Mouse (Mus musculus): ENCODE measurements around the gene Gm20662. TPM values are rescaled to one million over a fixed set of nuclear protein-coding genes. Genes with fewer than 3 reads are reported as not detected.

Gm20662 gene
- total RNA-seq, 2 experiments from 2014 or later, result 1.6 to 3.8 TPM

- no peak for DNase-seq
Observed at GRCm38 (mm10) chr9:108093586-108093985, 97.4 kb downstream of the Gm20662 start.

GRCm38 (mm10) chr9:108094184-108094941, 98.2 kb downstream of the Gm20662 start, which contains the start of gene Apeh:
Apeh (minus strand) TSS chr9:108094606.
- DNase-seq, result peak; percentile 84 to 86

Small RNAs within 50 kb of the gene (microRNA-seq; reads per million reads assigned to microRNA genes)
- 0 reads per million in 2 experiments for gene Mir7088

Other genes starting within 250 kb of the Gm20662 start
- 100 to 1,000 TPM; 143 to 166 TPM for gene Rbm5, start 225.4 kb upstream of the Gm20662 start, total RNA-seq (2021)
- 10 to 100 TPM; 58.4 to 72.0 TPM for gene Rbm6, start 123.1 kb upstream of the Gm20662 start, total RNA-seq (2021)
- gene Mon1a, start 108.2 kb upstream of the Gm20662 start, total RNA-seq (2021), result 10 to 100 TPM; 23.0 to 25.5 TPM
- 1 to 10 TPM; 1.6 to 1.7 TPM for gene Mst1r, start 89.5 kb upstream of the Gm20662 start, total RNA-seq (2021)
- not detected for gene Actl11, start 67.9 kb upstream of the Gm20662 start, total RNA-seq (2021)
- gene Camkv, start 60.7 kb upstream of the Gm20662 start, total RNA-seq (2021), result 100 to 1,000 TPM; 510 to 566 TPM
- 10 to 100 TPM; 28.2 to 29.2 TPM for gene Traip, start 46.2 kb upstream of the Gm20662 start, total RNA-seq (2021)
- gene Uba7, start 20.8 kb upstream of the Gm20662 start, total RNA-seq (2021), result 1 to 10 TPM; 4.6 to 5.2 TPM
- 1 to 10 TPM; 1.2 to 2.3 TPM for gene Gm20661, start 13.3 kb upstream of the Gm20662 start, total RNA-seq (2021)
- gene Inka1, start 10.5 kb upstream of the Gm20662 start, total RNA-seq (2021), result 10 to 100 TPM; 10.3 to 10.6 TPM
- 1 to 10 TPM; 3.7 to 5.5 TPM for gene Cdhr4, start 3.9 kb upstream of the Gm20662 start, total RNA-seq (2021)
- 100 to 1,000 TPM; 223 to 238 TPM for gene Ip6k1, start 6.2 kb downstream of the Gm20662 start, total RNA-seq (2021)
- gene Gmppb, start 52.9 kb downstream of the Gm20662 start, total RNA-seq (2021), result 10 to 100 TPM; 16.9 to 17.5 TPM
- gene Amigo3, start 56.8 kb downstream of the Gm20662 start, total RNA-seq (2021), result 1 to 10 TPM; 1.8 to 2.6 TPM
- not detected for gene Mst1, start 84.1 kb downstream of the Gm20662 start, total RNA-seq (2021)
- gene Rnf123, start 87.0 kb downstream of the Gm20662 start, total RNA-seq (2021), result 100 to 1,000 TPM; 104 to 110 TPM
- 10 to 100 TPM; 31.1 to 37.6 TPM for gene Apeh, start 98.3 kb downstream of the Gm20662 start, total RNA-seq (2021)
- 100 to 1,000 TPM; 216 to 234 TPM for gene Bsn, start 194.0 kb downstream of the Gm20662 start, total RNA-seq (2021)

All from layer of hippocampus, postnatal 36 days (tissue).